Mouse (Mus musculus) adrenal gland (tissue): ENCODE measurements at regions not wholly inside any gene's neighbourhood (a gene's known extent, or its start where the extent isn't known, plus 50 kb on each side); places are given as distances from the start of the nearest gene placed in this dataset.

Experiments used
- intact Hi-C: fragments of 180-260 bp; cut with DNase I; formaldehyde crosslinking; loops from one replicate; pipeline ENCODE4 v1.15.1; 2025

- intact Hi-C loops: loop anchor here (10.0 kb wide), 1 partner anchor 493 kb away; the partner anchor contains the start of gene Etaa1
These were observed 204.3 kb downstream of the C1d start for GRCm38 (mm10) chr11:17461701-17462100.

GRCm38 (mm10) chr11:17464875-17465274, 207.5 kb downstream of the C1d start:
- intact Hi-C loops: loop anchor here (10.0 kb wide), 1 partner anchor 490 kb away; the partner anchor contains the start of gene Etaa1

- intact Hi-C loops: loop anchor here (10.0 kb wide), 1 partner anchor 486 kb away; the partner anchor contains the start of gene Etaa1
These were observed 211.2 kb downstream of the C1d start for GRCm38 (mm10) chr11:17468431-17469165.

GRCm38 (mm10) chr11:17481436-17481996, 224.1 kb downstream of the C1d start:
- intact Hi-C loops: no loop called here

GRCm38 (mm10) chr11:17483849-17484441, 226.6 kb downstream of the C1d start:
- intact Hi-C loops: no loop called here

- intact Hi-C loops: no loop called here
These were observed 244.0 kb downstream of the C1d start for GRCm38 (mm10) chr11:17501120-17502043.

- intact Hi-C loops: no loop called here
These were observed 244.7 kb downstream of the C1d start for GRCm38 (mm10) chr11:17502052-17502451.

GRCm38 (mm10) chr11:17522220-17522919, 265.0 kb downstream of the C1d start:
- intact Hi-C loops: no loop called here

- intact Hi-C loops: no loop called here
These were observed 265.9 kb downstream of the C1d start for GRCm38 (mm10) chr11:17523329-17523728.

GRCm38 (mm10) chr11:17524985-17525775, 267.8 kb downstream of the C1d start:
- intact Hi-C loops: no loop called here

- intact Hi-C loops: no loop called here
These were observed 269.1 kb downstream of the C1d start for GRCm38 (mm10) chr11:17526476-17526875.

GRCm38 (mm10) chr11:17528609-17529008, 271.2 kb downstream of the C1d start:
- intact Hi-C loops: no loop called here

- intact Hi-C loops: no loop called here
These were observed 276.3 kb downstream of the C1d start for GRCm38 (mm10) chr11:17533706-17534105.

- intact Hi-C loops: no loop called here
These were observed 288.9 kb downstream of the C1d start for GRCm38 (mm10) chr11:17546286-17546685.

GRCm38 (mm10) chr11:17549148-17549547, 291.8 kb downstream of the C1d start:
- intact Hi-C loops: no loop called here

- intact Hi-C loops: no loop called here
These were observed 297.9 kb downstream of the C1d start for GRCm38 (mm10) chr11:17555276-17555675.

- intact Hi-C loops: no loop called here
These were observed 334.6 kb downstream of the C1d start for GRCm38 (mm10) chr11:17591780-17592487.

GRCm38 (mm10) chr11:17603726-17604493, 346.5 kb downstream of the C1d start:
- intact Hi-C loops: no loop called here
